Mouse (Mus musculus): ENCODE results near the gene Syt3.

GRCm38 (mm10) chr7:44341119-44341518, 42.8 kb upstream of the Syt3 start:
- TF ChIP-seq POLR2A (IDR thresholded peaks at IDR 0.05; ENCODE audit: insufficient read length, low read depth) = no peak
- no peak for TF ChIP-seq TCF12 (IDR thresholded peaks at IDR 0.05; ENCODE audit: insufficient read depth, poor library complexity, severe bottlenecking)
- TF ChIP-seq POLR2AphosphoS2 (IDR thresholded peaks at IDR 0.05; ENCODE audit: insufficient read length, low read depth) = no peak
- no peak for TF ChIP-seq TCF3 (IDR thresholded peaks at IDR 0.05; ENCODE audit: insufficient read length, low read depth)
- TF ChIP-seq MAX (IDR thresholded peaks at IDR 0.05; ENCODE audit: low read depth) = no peak
- TF ChIP-seq REST (IDR thresholded peaks at IDR 0.05; ENCODE audit: insufficient read depth, insufficient read length) = no peak
- TF ChIP-seq CEBPB (IDR thresholded peaks at IDR 0.05; ENCODE audit: insufficient read depth, poor library complexity, severe bottlenecking) = no peak
- no peak for TF ChIP-seq MYOG (IDR thresholded peaks at IDR 0.05; ENCODE audit: control insufficient read depth in 1 of 3, insufficient read depth in 1 of 3, insufficient read length in 2 of 3, low read depth in 2 of 3)
- no peak for TF ChIP-seq USF1 (IDR thresholded peaks at IDR 0.05; ENCODE audit: low read depth)
- TF ChIP-seq E2F4 (IDR thresholded peaks at IDR 0.05; ENCODE audit: insufficient read depth) = no peak
- TF ChIP-seq MYOD1 (IDR thresholded peaks at IDR 0.05; ENCODE audit: control insufficient read depth in 1 of 3, insufficient read length in 2 of 3, low read depth in 2 of 3) = no peak
- TF ChIP-seq SRF (IDR thresholded peaks at IDR 0.05; ENCODE audit: control insufficient read depth, insufficient read length, low read depth) = no peak

All from myocyte (in vitro differentiated cells).